Mouse (Mus musculus): Measurements from ENCODE around the gene Agmat.

- TF ChIP-seq CTCF (IDR thresholded peaks at IDR 0.05; ENCODE audit: low read depth): no peak
- no peak for TF ChIP-seq EP300 (IDR thresholded peaks at IDR 0.05; ENCODE audit: low read depth)
These were observed 45.0 kb downstream of the Agmat start for GRCm38 (mm10) chr4:141791486-141791885.
